ENCODE assay signal across 17 mouse cellular contexts in the genomic region with DNA sequence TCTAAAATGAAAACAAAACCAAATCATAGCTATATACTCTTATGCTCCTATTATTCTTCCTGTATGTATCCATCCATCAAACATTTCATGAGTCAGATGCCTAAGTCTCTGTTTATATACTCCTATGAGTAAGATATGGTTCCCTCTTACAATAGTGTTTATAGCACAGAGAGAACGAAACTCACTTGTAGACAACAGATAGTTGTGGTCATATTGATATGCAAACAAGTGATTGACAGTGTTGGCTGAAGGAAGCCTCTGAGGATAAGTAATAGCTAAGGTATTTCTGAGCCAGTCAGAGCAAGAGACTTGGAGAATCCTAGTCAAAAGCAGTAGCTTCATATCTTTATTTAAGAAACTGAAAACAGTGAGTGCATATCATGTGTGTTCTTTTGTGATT.
"Had no signal": no experiment of that assay in that cellular context is flagged by ENCODE, and none has a peak within 500 bp of the region (broad histone marks: within the 10 kb centered on the region; RNA-seq: fewer than 3 reads in every experiment).

No protein-coding gene starts in this region.

- H3K4me3 ChIP-seq: liver, embryonic 15.5 days; lung, embryonic 15.5 days; megakaryocyte, embryonic 14.5 days; midbrain, embryonic 13.5 days; midbrain, embryonic 15.5 days; neural tube, embryonic 12.5 days; stomach, embryonic 15.5 days had no signal

- DNase-seq: liver, postnatal 0 days; lung, adult 2 months; lung, postnatal 14 days; lung, postnatal 36 days; right cerebral cortex, postnatal 14 days; thymus, adult 2 months; thymus, postnatal 14 days; thymus, postnatal 36 days had no signal

- H3K27ac ChIP-seq: liver, embryonic 15.5 days; lung, embryonic 15.5 days; macrophage; midbrain, embryonic 13.5 days; midbrain, embryonic 15.5 days; neural tube, embryonic 12.5 days; stomach, embryonic 15.5 days; stomach, postnatal 0 days had no signal
